Mouse (Mus musculus): ENCODE results near the gene Dnajc16.

- TF ChIP-seq CTCF (conservative IDR thresholded peaks at IDR 0.05; ENCODE audit: low read length) (no peak), NANOG (IDR thresholded peaks at IDR 0.05; ENCODE audit: borderline replicate concordance, low read length) (no peak)
Measured at GRCm38 (mm10) chr4:141749557-141749956, 41.2 kb downstream of the Dnajc16 start.

Data from E14TG2a.4 (cell line).